Mouse (Mus musculus) spleen, adult 12 weeks (tissue): ENCODE measurements around the gene Hspg2.

Experiments used
- DNase-seq: peaks from one replicate; pipeline ENCODE4 v3.0.0; 2022; ENCODE audit warnings: low spot score

The Hspg2 gene

DNA sequence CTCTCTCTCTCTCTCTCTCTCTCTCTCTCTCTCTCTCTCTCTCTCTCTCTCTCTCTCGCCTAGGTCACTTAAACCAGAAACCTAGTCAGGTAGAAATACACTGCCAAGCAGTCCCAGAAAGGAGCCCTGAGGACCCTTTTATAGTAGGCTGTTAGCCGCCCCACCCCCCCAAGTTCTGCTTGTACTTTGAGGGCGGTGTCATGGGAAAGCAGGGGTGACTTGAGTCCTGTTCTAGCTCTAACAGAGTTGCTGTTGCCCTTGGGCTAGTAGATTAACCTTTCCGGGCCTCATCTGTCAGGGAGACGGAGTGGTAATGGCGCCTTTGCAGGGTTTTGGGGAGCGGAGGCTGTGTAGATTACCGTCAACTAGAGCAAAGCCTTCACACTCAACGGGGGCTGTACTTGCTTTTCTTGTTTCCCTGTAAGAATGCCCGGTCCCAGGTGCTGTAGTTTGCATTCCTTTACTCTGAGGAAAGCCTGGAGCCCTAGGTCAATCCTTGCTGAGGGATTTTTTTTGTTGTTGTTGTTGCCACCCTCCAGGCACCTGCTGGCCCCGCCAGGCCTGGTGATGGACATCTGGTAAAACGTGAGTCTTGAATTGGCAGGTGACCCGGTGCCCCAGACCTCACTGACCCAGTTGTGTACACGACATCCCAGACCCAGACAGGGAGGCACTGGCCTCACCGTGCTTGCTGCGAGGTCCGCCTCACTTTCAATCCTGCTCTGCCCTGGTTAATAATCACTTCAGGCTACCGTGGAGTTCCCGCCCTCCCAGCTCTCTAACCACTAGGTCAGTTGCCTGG, 11.8 kb downstream of the Hspg2 start:
- DNase-seq = no peak

- no peak for DNase-seq
These were observed 12.4 kb downstream of the Hspg2 start for GRCm38 (mm10) chr4:137480993-137481340.

- no peak for DNase-seq
These were observed 12.9 kb downstream of the Hspg2 start for GRCm38 (mm10) chr4:137481381-137482030.

- DNase-seq = no peak
These were observed 15.3 kb downstream of the Hspg2 start for GRCm38 (mm10) chr4:137483871-137484270.

- DNase-seq = no peak
These were observed 16.0 kb downstream of the Hspg2 start for GRCm38 (mm10) chr4:137484586-137484985.

DNA sequence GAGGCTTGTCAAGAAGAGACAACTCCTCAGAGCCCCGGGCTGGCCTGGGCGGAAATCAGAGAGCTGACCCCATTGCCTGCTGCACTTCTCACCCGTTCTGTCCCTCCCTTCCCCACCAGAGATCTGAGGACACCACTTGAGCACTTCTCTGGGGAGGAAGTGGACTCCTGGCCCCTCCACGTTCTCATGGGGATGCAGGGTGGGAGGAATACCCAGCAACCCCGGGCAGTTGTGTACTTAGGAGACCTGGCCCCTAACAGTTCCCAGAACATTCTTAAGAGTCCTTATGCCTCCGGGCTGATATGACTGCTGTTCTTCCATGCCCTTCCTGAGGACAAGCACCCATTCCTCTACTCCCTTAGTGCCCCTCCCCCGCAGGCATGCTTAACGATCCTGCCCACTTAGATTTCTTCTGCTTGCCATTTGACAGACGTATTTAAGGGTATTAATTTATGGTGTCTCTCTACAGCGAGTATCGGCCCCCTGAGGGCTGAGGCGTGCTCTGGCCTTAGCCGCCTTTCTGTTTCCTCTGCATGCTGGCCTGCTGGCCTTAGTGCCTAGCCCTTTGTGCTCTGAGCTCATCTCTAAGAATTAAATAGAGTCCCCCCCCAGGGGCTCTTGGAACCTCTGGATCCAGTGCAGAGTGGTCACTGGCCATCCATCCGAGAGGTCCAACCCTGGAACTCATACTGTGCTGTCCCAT, 16.8 kb downstream of the Hspg2 start:
- DNase-seq = no peak

- no peak for DNase-seq
These were observed 17.8 kb downstream of the Hspg2 start for GRCm38 (mm10) chr4:137486081-137487014.

DNA sequence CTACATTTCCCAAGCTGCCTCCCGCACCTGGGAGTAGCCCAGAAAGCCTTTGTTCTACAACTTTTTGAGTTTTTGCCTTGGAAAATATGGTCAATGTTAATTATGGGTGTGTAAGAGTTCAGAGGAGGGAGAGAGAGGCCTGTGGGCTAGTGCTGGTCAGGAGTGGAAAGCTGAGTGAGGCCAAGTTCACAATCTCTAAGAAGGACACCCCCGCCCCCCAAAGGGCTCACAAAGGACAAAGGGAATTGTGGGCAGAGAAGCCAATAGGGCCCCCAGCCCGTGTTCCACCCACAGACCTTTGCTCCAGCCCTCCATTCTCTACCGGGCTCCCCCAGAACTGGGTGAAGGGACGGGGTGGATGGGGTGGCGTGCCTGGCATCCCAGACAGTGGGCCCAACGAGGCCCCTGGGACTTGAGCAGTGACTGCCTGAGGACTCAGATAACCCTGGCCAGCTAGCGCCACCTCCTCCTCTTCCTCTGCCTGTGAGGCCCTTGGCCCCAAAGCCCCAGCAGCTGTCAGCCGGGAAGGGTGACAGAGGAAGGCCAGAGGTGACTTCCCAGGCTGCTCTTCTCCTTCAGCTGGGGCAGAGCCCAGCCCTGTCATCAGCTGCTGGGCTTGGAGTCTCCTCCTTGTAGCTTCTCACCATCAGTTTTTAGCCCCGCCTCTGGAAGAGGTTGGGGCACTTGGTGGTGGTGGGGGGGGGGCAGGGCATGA, 18.9 kb downstream of the Hspg2 start:
- DNase-seq = no peak

GRCm38 (mm10) chr4:137488038-137488437, 19.5 kb downstream of the Hspg2 start:
- DNase-seq = no peak

DNA sequence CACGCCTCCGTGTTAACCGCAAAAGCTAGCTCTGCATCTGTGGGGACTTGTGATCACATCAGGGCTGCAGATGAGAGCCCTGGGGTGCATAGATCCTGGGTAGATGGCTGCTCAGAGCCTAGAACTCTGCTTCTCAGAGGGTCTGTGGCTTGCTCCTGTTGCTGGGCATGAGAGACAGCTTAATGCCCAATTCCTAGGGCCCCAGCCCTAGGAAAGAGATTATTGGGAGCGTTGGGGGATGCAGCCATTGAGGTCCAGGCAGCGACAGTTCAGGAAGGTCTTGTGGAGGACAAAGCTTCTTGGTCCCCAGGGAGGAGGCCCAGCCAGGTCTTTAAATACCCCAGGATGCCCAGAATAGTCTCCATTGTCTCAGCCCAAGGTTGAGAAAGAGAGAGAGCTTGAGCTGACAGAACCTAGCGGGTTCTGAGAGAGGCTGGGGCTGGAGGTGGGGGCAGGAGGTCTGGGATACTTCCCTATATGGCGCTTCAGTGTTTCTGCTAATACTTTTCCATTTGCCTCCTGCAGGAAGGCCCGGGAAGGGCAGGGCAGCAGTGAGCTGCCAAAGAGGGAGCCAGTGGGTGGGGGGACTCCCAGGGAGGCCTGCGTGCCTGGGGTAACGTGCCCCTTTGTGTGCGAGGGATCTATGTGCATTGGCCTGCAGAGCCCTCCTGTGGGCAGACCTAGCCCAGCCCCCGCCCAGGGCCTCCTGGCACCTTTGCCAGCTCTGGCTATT, 20.2 kb downstream of the Hspg2 start:
- DNase-seq = no peak

- no peak for DNase-seq
These were observed 21.4 kb downstream of the Hspg2 start for GRCm38 (mm10) chr4:137489996-137490395.

GRCm38 (mm10) chr4:137492563-137492962, 24.0 kb downstream of the Hspg2 start:
- no peak for DNase-seq

- DNase-seq = no peak
These were observed 24.6 kb downstream of the Hspg2 start for GRCm38 (mm10) chr4:137493187-137493586.

- DNase-seq = no peak
These were observed 26.4 kb downstream of the Hspg2 start for GRCm38 (mm10) chr4:137494751-137495500.

DNA sequence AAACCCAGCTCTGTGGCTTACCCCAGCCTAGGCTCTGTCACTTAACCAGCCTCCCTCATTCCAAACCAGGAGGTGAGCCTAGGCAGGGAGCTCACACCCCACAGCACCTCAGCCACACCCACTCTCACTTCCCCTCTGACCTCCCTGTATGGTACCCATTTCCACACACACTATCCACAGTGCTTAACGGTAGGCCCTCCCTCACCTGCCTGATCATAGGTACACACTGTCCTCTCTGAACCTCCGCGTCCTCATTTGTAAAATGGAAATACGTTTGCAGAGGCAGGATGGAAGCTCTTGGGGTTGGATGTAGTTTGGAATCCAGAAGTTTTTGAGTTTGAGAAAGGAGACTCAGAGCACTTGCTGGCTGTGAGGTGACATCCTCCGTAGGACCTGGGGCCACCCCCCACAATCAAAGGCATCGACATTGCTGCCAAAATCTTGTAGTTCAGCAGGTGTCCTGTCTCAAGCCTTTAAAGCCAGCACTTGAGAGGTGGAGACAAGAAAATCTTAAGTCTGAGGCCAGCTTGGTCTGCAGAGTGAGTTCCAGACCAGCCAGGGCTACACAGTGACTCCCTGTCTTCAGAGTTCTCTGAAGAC, 27.0 kb downstream of the Hspg2 start:
- DNase-seq = no peak

- DNase-seq = no peak
These were observed 28.8 kb downstream of the Hspg2 start for GRCm38 (mm10) chr4:137497367-137497766.

DNA sequence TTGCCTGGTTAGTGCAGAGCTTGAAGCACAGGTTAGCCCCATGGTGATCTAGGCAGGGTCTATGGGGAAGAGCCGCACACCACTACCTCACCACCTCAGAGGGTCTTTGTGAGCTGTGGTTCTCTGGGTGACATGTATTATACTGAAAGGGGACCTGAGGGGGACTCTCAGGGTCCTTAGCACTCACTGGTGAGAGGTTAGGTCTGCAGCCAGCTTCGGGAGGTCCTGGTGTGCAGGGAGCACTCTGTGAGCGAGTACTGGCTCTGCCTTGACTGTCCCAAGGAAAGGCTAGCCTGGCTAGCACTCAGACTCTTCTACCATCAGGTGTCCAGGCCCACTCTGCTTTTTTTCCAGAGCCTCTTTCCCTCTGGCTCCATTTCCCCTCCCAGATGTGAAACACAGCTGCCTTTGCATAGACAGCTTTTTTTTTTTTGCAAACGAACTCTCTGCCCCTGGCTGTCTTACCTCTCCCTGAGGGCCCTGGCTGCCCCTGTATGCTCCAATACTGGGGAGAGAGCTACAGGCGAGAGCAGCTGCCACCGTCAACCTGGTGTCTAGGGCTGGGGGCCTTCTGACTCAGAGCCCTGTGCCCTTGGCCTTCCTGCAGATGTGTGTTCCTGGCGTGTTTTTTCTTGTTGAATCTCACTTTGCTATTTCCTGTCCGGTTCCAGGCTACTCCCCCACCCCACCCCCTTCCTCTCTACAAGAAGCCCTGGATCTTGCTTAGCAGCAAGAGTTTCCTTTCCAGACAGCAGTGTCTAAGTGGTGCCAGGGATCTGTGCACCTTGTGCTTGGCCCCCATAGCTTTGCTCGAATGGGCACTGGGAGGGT, 29.5 kb downstream of the Hspg2 start:
- no peak for DNase-seq

DNA sequence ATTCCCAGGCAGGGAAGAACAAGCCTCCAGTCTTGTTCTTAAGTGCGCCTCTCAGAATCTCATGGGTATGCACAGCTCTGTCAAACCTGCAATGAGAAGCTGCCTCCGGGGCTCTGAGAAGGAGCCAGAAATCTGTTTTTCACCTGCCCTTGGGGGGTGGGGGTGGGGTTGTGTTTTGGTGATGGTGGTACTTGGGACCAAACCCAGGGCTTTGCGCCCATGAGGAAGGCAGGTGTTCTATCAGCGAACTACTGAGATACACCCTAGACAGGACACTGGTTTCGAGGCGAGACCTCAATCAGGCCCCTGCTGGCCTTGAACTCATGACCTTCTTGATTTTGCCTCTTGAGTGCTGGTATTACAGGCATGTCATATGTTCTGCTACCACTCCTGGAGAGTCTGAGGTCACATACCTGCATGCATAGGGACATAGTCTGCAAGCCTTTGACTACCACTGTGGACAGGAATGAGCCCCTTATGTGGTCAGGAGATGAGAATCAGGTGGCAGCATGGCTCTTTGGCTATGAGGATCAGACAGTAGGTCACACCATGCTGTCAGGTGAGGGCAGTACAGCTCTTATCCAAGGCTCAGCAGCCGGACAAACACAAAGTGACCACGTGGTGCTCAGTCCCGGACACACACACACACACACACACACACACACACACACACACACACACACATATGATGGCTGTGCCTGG, 30.5 kb downstream of the Hspg2 start:
- no peak for DNase-seq
